ENCODE assay signal across 8 mouse cellular contexts in genomic region chr8:22397811-22398141, GRCm38 (mm10). TPM values are rescaled to one million over a fixed set of nuclear protein-coding genes. Genes with fewer than 3 reads are reported as not detected.
A peak's percentile ranks its signal among the peaks of the same experiment; 100 is the strongest.
DNase-seq lines count a peak whose midpoint lies in the region; ATAC-seq lines count a peak whose summit lies in the region.

No protein-coding gene starts in this region.

- peak overlapping the region; percentile 88 for H3K27ac ChIP-seq in forebrain, embryonic 10.5 days
- peak overlapping the region; percentile 58 for H3K27ac ChIP-seq in liver, embryonic 13.5 days

- peak overlapping the region; percentile 94 for H3K4me2 ChIP-seq in liver, embryonic 13.5 days

- H3K36me3 ChIP-seq in forebrain, embryonic 10.5 days (replicated peaks): no peaks in the 10 kb centered on the region; the same call in none of the 2 replicates
- peaks cover 5% of the 10 kb centered on the region for H3K36me3 ChIP-seq in liver, embryonic 13.5 days

- H3K9me3 ChIP-seq in forebrain, embryonic 10.5 days: no peaks in the 10 kb centered on the region
- no peaks in the 10 kb centered on the region for H3K9me3 ChIP-seq in liver, embryonic 13.5 days (replicated peaks)

- peak; percentile 62 for DNase-seq in cerebellum, adult 9-10 months
- no peak for DNase-seq in cerebellum, adult 11 months
- peak; percentile 41 for DNase-seq in 3T3-L1 (ENCODE audit: low read depth, low spot score)
- no peak for DNase-seq in forebrain, embryonic 10.5 days (ENCODE audit: extremely low spot score, low spot score)
- DNase-seq in liver, embryonic 13.5 days: no peak
- no peak for DNase-seq in yolk sac, embryonic 10.5 days (ENCODE audit: low spot score)
- DNase-seq in cerebellum, postnatal 14 days: no peak
- DNase-seq in thymus, postnatal 4 days: no peak

- peaks cover 7% of the 10 kb centered on the region; the same call in 1 of the 2 replicates for H3K27me3 ChIP-seq in forebrain, embryonic 10.5 days (ENCODE audit: poor library complexity, severe bottlenecking)
- H3K27me3 ChIP-seq in liver, embryonic 13.5 days: no peaks in the 10 kb centered on the region

- ATAC-seq in liver, embryonic 13.5 days (ENCODE audit: low read depth): no peak

- H3K9ac ChIP-seq in liver, embryonic 13.5 days: peak overlapping the region; percentile 83

- peak overlapping the region; percentile 81 for H3K4me3 ChIP-seq in forebrain, embryonic 10.5 days
- H3K4me3 ChIP-seq in liver, embryonic 13.5 days (replicated peaks): peak overlapping the region; percentile 78

- H3K4me1 ChIP-seq in forebrain, embryonic 10.5 days: peaks cover 18% of the 10 kb centered on the region
- peaks cover 39% of the 10 kb centered on the region for H3K4me1 ChIP-seq in liver, embryonic 13.5 days (replicated peaks)

- WGBS in forebrain, embryonic 10.5 days: 1% methylated on average over 13 of the region's 13 CpGs
- under 1% methylated on average over 13 of the region's 13 CpGs for WGBS in liver, embryonic 13.5 days (ENCODE audit: insufficient replicate concordance)

RNA-seq across cellular contexts. Expression of gene Slc25a15, which starts 0.6 kb away (rescaled TPM):
- 20.6 and 23.1 TPM in 2 replicates for polyA plus RNA-seq in forebrain, embryonic 10.5 days (2016; fragmentation: Nextera tagmentation; extraction: Ambion mirVana)
- polyA plus RNA-seq in liver, embryonic 13.5 days (2015; fragmentation: Nextera tagmentation; extraction: Ambion mirVana): 22.2 and 26.9 TPM in 2 replicates

RNA-seq across cellular contexts. Expression of gene Mrps31, which starts 13.4 kb away (rescaled TPM):
- polyA plus RNA-seq in forebrain, embryonic 10.5 days (2016; fragmentation: Nextera tagmentation; extraction: Ambion mirVana): 42.9 and 43.7 TPM in 2 replicates
- polyA plus RNA-seq in liver, embryonic 13.5 days (2015; fragmentation: Nextera tagmentation; extraction: Ambion mirVana): 31.6 and 38.8 TPM in 2 replicates

Comparison
In these comparisons a context has a peak if more than half of its experiments do, and no peak if none do; other contexts are left out.
1. DNase-seq: peak in cerebellum, adult 9-10 months (single experiment) and 3T3-L1 (single experiment); none in cerebellum, adult 11 months (single experiment), forebrain, embryonic 10.5 days (single experiment), liver, embryonic 13.5 days (single experiment), yolk sac, embryonic 10.5 days (single experiment), cerebellum, postnatal 14 days (0 of 2) and thymus, postnatal 4 days (single experiment).